Mouse (Mus musculus) left cerebral cortex, postnatal 14 days (tissue): ENCODE results near the gene Il31. TPM values are rescaled to one million over a fixed set of nuclear protein-coding genes. Genes with fewer than 3 reads are reported as not detected.
"Not testable (repeated sequence)": the region's sequence is repeated elsewhere in the genome, so short reads cannot be mapped to it uniquely, and the experiment has no call there.

Experiments used
- DNase-seq, 2 experiments: peaks; one replicate each; pipeline ENCODE4 v3.0.0; 2021 to 2022; ENCODE audit warnings: low spot score in 2 of 2, mixed read lengths in 1 of 2
- intact Hi-C: fragments of 180-260 bp; cut with DNase I; formaldehyde crosslinking; loops from one replicate; pipeline ENCODE4 v1.15.1; 2025
- long read RNA-seq, 2 experiments: library from polyadenylated mRNA; stranded (forward); transcript quantifications; one replicate each; pipeline ENCODE4 v2.0.0; 2021
- total RNA-seq, 2 experiments: library from RNA; stranded (reverse); gene quantifications; 2 replicates each; pipeline ENCODE4 v1.2.3; 2021

The Il31 gene
- total RNA-seq, result not detected
- long read RNA-seq, experiment 1, result 0 reads
- long read RNA-seq, experiment 2, result 0 reads

GRCm38 (mm10) chr5:123489112-123489785 lies at the start of gene Il31, which contains the start of gene Lrrc43:
Gene Il31 (minus strand): TSS chr5:123489489.
Gene Lrrc43 (plus strand): TSS chr5:123489305.
- no peak for DNase-seq
- intact Hi-C loops, result no loop called here

GRCm38 (mm10) chr5:123533801-123534200 lies 44.5 kb upstream of the Il31 start:
- intact Hi-C loops, result no loop called here
- DNase-seq, result peak in 1 of 2 experiments; percentile 1

- intact Hi-C loops, result no loop called here
- DNase-seq, result peak in 1 of 2 experiments; percentile 1
Measured at GRCm38 (mm10) chr5:123530056-123530455, 40.8 kb upstream of the Il31 start.

- intact Hi-C loops, result loop anchor here (5.0 kb wide), 1 partner anchor 34 kb away; no protein-coding TSS in a partner anchor
- DNase-seq, result peak in 1 of 2 experiments; percentile 6
Measured at GRCm38 (mm10) chr5:123528641-123529040, 39.4 kb upstream of the Il31 start.

GRCm38 (mm10) chr5:123525916-123526495 lies 36.7 kb upstream of the Il31 start:
- intact Hi-C loops, result loop anchor here (5.0 kb wide), 1 partner anchor 36 kb away; no protein-coding TSS in a partner anchor
- peak in 1 of 2 experiments; percentile 2 for DNase-seq

GRCm38 (mm10) chr5:123525281-123525680 lies 36.0 kb upstream of the Il31 start, which contains the start of gene Gm49027:
Gene Gm49027 (minus strand): TSS chr5:123525488.
- DNase-seq, result peak in 1 of 2 experiments; percentile 2
- intact Hi-C loops, result loop anchor here (5.0 kb wide), 1 partner anchor 37 kb away; no protein-coding TSS in a partner anchor

GRCm38 (mm10) chr5:123524393-123524750 lies 35.1 kb upstream of the Il31 start:
- intact Hi-C loops, result loop anchor here (5.0 kb wide), 1 partner anchor 88 kb away; no protein-coding TSS in a partner anchor
- DNase-seq, result no peak

GRCm38 (mm10) chr5:123523692-123524392 lies 34.6 kb upstream of the Il31 start, which contains the start of gene Diablo:
Gene Diablo (minus strand): TSS chr5:123524176.
- intact Hi-C loops, result loop anchor here (5.0 kb wide), 1 partner anchor 88 kb away; no protein-coding TSS in a partner anchor
- DNase-seq, result peak; percentile 98 to 99

- no peak for DNase-seq
- intact Hi-C loops, result loop anchor here (5.0 kb wide), 1 partner anchor 90 kb away; no protein-coding TSS in a partner anchor
Measured at GRCm38 (mm10) chr5:123522166-123522565, 32.9 kb upstream of the Il31 start.

- DNase-seq, result no peak
- intact Hi-C loops, result loop anchor here (5.0 kb wide), 1 partner anchor 91 kb away; no protein-coding TSS in a partner anchor
Measured at GRCm38 (mm10) chr5:123521621-123522020, 32.3 kb upstream of the Il31 start.

GRCm38 (mm10) chr5:123520666-123521065 lies 31.4 kb upstream of the Il31 start:
- intact Hi-C loops, result loop anchor here (5.0 kb wide), 1 partner anchor 92 kb away; no protein-coding TSS in a partner anchor
- DNase-seq, result no peak

- intact Hi-C loops, result no loop called here
- no peak for DNase-seq
Measured at GRCm38 (mm10) chr5:123514871-123515270, 25.6 kb upstream of the Il31 start.

GRCm38 (mm10) chr5:123512102-123512501 lies 22.8 kb upstream of the Il31 start:
- intact Hi-C loops, result no loop called here
- DNase-seq, result no peak

GRCm38 (mm10) chr5:123511426-123511825 lies 22.1 kb upstream of the Il31 start:
- intact Hi-C loops, DNase-seq: not testable (repeated sequence)

GRCm38 (mm10) chr5:123510160-123510559 lies 20.9 kb upstream of the Il31 start, which contains the start of gene B3gnt4:
Gene B3gnt4 (plus strand): TSS chr5:123510460.
- DNase-seq, result no peak
- intact Hi-C loops, result no loop called here

- DNase-seq, result no peak
- intact Hi-C loops, result no loop called here
Measured at GRCm38 (mm10) chr5:123508921-123509320, 19.6 kb upstream of the Il31 start.

GRCm38 (mm10) chr5:123507936-123508723 lies 18.8 kb upstream of the Il31 start:
- intact Hi-C loops, result no loop called here
- peak; percentile 82 to 89 for DNase-seq

GRCm38 (mm10) chr5:123501973-123502372 lies 12.7 kb upstream of the Il31 start:
- intact Hi-C loops, result loop anchor here (5.0 kb wide), 1 partner anchor 125 kb away; no protein-coding TSS in a partner anchor

GRCm38 (mm10) chr5:123499717-123500116 lies 10.4 kb upstream of the Il31 start:
- intact Hi-C loops, result loop anchor here (1.0 to 10.0 kb wide), 3 partner anchors 55 to 255 kb away; no protein-coding TSS in a partner anchor
- peak; percentile 57 to 82 for DNase-seq

More at GRCm38 (mm10) chr5:123501973-123502372, 12.7 kb upstream of the Il31 start:
- no peak for DNase-seq
